Mouse (Mus musculus) cerebellum, adult (tissue): ENCODE results near the gene Tns2.
"Not testable (repeated sequence)": the region's sequence is repeated elsewhere in the genome, so short reads cannot be mapped to it uniquely, and the experiment has no call there.

ENCODE experiments used
- ATAC-seq: cut with Nextera tagmentation; 2 replicates; pipeline ENCODE4 v1.9.2; 2017; ENCODE audit warnings: mild to moderate bottlenecking, moderate library complexity, mixed read lengths; ENCODE audit not compliant: insufficient number of reproducible peaks, low FRiP score, low TSS enrichment

Tns2 gene

DNA sequence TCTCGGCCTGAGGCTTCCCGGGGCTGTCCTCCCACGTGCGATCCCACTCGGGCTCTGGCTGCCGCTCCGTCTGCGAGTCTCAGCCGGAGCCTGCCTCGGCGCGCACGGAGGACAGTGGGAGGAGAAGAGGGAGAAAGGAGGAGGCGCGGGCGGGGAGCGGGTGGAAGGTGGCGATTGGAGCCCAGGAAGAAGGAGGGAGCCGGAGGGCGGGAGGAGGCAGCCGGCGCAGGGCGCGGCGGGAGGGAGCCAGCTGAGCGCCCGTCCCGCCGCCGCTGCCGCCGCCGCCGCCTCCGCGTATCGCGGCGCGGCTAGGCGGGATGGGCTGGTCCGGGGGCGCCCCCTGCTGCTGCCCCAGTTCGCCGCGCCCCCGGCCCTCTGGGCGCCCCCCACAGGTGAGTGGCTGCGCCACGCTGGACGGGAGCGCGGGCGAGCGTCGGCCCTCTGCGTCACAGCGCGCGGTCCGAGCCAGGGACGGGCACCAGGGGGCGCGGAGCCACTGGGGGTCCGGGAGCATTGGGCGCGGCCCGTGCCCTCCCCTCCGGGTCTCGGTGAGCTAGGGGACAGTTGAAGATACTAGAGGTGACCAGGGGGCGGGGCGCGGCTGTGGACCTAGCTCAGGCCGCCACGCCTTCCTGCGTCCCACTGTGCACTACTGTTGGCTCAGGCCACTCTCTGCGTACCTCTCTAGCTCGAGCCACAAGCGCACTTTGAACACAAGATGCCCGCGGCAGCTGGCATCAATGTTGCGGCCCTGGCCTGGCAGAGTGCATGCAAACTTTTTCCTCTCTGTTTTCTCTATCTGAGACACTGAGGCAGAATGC is at the start of gene Tns2:
TSS of gene Tns2 (plus strand) at position 253 of the 821 bp plus-strand sequence.
- peak; percentile 62; the same call in 1 of the 2 replicates for ATAC-seq

DNA sequence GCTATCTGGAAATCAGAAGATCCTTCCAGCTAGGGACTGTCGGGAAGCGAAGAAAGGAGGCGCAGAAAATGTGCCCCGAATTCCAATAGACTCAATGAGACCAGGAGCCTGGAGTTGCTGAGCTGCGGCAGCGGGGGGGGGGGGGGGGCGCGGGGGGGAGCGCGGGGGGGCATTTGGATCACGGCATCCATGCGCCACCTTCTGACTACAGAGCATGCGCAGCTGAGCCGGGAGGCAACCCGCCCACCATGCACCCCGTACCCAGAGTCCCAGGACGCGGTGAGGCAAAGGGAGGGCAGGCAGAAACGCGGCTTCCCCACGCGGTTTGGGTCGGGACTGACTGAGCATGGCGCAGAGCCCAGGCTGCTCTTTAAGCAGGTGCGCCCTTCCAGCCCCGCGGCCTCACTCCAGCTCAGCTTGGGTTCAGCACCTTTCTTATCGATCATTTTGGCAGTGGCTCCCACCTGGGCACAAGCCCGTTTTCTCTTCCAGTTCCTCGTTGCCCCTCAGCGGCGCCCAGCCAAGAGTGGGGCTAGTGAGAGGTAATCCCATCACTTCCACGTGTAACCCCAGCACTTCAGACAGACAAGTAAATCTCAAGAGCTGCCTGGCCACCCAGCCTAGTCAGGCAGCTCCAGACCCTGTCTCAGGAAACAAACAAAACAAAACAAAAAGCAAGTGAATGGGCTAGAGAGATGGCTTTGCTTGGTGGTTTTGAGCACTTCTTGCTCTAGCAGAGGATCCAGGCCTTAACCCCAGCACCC is 48.1 kb upstream of the Tns2 start:
- no peak for ATAC-seq

DNA sequence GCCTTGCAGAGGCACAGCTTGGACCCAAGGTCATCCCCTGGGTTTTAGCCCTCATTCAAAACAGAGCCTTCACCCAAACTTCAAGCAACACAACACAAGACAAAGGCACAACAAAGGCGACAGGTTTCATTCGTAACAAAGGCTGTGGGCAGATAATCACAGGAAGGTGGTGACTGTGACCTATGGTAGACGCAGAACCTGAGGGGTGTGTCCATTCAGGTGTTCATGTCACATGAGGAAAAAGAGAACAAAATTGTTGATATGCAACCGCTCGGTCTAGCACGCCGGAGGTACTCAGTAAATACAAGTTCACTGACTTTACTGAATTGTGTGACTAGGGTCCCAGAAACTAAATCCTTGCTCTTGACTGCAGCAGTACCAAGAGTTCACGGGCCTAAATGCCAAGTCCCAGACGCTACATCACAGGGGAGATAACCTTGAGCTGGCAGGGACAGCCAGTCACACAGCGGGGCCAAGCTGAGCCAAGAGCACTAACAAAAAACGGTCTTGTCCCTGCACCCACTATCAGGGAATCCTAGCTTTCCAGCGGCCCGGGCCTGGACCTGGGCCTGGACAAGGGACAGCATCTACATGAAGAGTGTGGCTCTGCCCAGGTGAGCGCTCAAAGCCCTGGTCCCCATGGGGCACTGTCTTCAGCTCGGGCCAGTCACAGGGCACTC is 43.6 kb upstream of the Tns2 start:
- ATAC-seq: no peak

DNA sequence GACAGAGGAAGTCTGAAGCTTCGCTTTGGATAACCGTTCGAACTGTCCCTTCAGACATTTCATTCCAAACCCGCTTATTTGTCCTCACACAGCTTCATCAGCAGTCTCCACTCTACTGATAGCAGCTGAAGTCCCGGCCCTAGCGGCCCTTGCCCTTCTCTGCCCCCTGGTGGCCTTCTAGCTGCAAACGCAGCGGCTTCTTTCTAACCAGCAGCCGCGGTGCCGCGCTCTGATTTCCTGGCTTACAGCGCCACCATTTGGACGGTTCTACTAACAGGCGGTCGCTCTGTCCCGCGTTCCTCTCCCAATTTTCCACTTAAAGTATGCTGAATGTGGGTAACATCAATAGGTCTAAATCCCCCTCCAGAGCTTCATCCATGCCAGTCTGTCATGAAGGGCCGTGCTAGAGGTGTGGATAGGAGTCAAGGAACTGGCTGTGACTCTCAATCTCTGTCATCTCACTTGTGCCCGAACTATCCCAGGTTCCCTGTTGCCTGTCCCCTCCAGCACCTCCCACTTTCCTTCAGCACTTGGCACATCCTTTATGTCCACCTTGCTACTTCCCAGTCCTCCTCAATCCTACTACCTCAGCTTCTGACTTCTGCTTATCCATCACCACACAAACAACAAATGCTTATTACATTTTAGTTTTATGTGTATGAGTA is 34.4 kb upstream of the Tns2 start:
- ATAC-seq: peak; percentile 92

DNA sequence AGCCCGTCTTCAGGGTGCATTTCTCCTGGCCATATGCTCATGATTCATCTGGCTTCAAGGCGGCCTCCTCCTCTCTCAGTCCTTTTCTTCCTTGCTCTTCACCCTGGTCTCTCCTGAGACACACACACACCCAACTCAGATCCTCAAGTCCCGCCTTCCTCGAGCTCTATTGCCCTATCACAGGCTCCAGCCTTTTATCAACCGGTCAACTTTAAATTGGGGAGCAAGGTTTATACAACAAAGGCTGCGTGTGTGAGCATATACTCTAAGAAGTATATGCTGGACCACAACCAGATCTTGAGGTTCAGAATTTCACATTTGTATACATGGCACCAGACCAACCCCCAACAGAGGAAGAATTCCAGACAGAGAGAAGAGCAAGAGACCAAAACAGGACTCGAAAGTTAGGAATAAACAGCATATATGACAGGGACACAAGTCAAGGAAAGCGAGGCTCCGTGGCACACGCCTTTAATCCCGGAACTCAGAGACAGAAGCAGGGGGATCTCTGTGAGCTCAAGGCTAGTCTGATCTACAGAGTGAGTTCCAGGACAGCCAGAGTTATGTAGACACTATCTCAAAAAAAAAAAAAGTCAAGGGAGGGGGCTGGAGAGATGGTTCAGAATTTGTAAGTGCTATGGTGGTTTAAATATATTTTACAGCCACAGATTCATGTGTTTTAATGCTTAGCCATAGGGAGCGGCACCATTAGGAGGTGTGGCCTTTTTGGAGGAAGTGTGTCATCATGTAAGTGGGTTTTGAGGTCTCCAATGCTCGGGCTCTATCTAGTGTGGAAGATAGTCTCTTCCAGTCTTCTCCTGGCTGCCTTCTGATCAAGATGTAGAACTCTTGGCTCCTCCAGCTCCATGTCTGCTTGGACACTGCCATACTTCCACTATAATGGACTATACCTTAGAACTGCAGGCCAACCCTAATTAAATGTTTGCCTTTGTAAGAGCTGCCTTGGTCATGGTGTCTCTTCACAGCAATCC is 29.4 kb upstream of the Tns2 start:
- no peak for ATAC-seq

DNA sequence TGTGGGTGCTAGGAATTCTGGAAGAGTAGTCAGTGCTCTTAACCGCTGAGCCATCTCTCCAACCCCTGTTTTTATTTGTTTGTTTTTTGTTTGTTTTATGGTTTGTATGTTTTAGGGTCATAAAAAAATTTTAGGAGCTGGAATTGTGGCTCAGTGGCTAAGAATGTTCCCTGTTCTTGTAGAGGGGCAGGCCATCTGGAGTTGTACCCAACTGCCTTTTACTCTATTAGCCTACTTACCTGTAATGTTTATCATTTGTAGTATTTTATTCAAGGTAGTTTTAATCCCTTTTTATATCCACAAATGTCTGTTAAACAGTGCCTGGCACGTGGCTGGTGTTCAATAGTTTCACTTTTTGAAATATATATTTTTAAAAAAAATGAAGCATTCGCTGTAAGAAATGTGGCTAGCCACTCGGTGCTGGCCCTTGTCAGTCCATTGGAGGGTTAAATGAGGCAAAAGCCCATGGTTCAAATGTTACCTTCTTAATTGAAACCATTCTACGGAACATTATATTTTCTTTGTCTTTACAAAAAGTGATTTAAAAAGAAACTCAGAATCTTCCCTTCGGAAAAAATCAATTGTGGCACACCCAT is 27.2 kb upstream of the Tns2 start:
- ATAC-seq: no peak

DNA sequence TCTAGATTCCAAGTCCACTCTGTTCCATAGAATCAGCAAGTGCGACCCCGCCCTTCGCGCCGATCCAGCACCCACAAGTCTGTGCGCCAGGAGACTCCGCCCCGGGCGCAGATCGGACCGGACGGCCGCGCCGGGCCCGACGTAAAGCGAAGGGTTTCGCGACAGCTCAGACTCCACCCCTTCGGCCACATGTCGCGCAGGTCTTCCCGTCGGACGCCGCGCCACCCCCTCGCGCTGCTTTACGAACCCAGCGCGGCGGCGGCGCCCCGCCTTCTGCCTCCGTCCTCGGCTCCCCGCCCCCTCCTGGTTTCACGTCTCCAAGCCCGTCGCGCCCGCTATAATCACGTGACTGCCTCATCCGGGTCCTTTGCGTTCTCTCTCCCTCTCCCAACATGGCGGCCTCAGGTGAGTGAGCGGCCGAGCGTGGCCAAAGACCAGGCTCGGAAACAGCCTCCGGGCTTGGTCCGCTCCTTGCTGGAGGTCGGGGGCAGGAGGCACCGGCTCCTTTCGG is 26.6 kb upstream of the Tns2 start, which contains the start of gene Eif4b:
TSS of gene Eif4b (plus strand) at position 215 of the 511 bp plus-strand sequence.
- ATAC-seq: peak; percentile 89

DNA sequence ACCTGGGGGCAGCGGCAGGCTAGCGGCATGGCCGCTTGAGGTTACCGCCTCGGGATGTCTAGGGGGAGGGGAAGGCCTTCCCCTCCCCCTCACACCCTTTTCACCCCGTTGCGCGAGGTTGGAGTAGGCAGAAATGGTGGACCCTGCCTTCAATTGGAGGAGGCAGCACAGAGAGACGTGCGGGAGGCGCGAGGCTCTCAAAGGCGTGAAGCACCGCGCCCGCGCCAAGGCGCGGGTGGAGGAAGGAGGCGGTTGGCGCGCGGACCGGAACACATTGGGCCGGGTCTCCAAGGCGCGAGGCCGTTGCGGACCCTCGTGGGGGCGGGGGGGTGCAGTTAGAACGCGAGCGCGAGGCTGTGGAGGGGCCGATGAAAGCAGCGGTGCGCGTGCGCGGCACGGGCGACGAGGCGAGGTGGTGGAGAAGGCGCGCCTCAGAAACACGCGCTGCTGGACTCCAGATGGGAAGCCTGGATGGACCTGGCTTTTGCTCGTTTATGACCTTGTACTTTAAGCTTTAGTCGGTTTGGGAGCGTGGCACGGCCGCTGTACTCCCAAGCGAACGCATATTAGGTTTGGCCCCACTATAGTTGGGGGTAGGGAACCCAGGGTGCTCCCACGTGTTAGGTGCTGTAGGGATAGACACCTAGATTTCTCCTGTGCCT is 26.0 kb upstream of the Tns2 start:
- peak; percentile 46 for ATAC-seq

DNA sequence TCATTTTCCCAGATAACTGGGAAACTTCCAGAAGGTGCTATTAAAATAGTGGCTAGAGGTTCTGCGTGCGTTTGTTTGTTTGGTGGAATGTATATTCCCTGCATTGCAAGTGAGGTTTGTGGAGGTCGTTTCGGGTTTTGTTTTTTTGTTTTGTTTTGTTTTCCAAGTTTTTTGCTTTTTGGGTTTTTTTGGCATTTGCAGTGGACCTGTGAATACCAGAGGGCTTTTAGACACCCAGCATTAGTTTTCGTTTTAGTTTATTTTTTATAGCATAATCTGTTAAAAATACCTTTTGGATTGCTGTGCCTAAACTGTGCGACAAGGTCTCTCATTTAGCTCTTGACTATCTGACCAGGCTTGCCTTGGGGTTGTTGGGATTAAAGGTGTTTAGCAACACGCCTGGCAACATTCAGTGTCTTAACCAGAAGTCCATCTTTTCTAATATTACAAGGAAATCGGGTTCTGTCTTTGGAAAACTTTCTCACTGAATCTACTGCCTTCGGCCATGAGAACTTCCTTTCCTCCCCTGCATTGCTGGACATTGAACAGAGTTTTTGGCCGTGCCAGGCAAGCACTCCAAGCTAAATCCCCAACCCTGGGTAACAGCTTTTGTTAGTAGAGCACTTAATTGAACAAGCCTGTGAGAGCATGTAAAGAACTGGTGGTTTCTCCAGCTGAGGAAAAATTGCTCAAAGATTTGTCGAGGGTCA is 25.2 kb upstream of the Tns2 start:
- no peak for ATAC-seq

DNA sequence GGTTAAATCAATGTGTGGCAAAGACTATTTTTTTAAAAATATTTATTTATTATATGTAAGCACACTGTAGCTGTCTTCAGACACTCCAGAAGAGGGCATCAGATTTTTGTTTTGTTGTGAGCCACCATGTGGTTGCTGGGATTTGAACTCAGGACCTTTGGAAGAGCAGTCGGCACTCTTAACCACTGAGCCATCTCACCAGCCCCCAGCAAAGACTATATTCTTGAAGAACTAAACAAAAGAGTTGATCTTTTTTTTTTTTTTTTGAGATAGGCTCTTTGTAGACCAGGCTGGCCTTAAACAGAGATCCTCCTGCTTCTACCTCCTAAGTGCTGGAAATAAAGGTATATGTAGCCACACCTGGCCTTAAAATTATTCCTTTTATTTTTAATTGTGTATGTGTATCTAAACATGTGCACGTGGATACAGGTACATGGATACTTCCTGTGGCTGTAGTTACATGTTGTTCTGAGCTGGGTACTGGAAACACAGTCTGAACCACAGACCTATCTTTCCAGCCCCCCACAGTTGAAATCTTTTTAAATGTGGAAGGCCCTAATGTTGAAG is 23.0 kb upstream of the Tns2 start:
- ATAC-seq: no peak

DNA sequence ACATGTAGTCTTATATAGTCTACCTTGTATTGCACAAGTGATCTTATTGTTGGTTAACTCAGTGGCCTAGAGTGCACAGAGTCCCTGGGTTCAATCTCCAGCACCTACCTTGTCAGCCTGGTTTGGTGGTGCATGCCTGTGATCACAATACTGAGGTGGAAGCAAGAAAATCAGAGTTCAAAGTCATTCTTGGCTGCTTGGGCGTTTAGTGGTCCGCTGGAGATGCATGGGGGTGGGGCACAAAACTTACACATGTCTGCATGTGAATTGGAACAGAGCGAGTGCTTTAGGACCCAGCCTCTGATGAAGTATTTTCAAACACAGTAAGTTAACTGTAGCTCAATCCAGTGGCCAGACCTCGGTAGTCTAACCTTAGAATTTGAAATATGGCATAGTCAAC is 21.0 kb upstream of the Tns2 start:
- no peak for ATAC-seq

DNA sequence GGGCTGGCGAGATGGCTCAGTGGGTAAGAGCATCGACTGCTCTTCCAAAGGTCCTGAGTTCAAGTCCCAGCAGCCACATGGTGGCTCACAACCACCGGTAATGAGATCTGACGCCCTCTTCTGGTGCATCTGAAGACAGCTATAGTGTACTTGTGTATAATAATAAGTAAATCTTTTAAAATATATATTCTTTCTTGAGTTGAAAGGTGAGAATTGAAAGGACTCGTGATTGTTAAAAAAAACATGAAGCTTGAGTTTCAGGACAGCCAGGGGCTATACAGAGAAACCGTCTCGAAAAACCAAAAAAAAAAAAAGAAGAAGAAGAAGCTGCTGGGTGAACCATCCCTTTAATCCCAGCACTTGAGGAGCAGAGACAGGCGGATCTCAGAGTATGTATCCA is 20.3 kb upstream of the Tns2 start:
- not testable (repeated sequence) for ATAC-seq

DNA sequence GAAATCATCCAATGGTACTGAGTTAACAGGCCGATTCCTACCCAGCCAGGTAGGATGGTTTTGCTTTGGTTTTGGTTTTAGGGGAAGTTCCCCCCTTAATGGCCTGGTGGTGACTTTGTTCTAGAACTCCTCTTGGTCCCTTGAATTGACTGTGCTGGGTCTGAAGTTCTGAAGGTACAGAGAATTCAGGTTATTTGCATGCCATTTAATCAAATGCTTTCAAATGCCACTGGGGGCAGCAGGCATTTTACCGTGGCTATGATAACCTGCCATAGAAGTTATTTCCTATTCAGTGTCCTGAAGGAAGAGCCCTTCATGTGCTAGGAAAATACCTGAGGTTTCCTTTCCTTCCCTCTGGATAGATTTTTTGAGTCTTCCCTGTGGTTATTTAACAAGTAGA is 19.8 kb upstream of the Tns2 start:
- ATAC-seq: no peak

DNA sequence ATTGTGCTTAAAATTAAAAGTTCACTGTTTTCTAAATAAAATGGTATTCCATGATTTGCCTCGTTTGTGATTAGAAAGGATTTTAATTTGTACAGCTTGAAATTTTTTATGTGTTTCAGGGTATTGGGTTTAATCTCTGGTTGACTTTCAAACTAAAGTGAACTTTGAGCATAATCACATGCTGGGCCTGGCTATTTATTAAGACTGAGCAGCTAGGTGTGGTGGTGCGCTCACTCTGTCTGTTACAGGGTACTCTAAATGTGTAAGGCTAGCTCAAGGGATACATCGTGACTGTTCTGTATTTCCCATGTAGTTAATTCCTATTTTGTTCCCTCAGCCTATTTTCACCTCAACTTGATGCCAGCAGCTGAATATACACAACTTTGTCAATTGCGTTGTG is 18.1 kb upstream of the Tns2 start:
- ATAC-seq: no peak

DNA sequence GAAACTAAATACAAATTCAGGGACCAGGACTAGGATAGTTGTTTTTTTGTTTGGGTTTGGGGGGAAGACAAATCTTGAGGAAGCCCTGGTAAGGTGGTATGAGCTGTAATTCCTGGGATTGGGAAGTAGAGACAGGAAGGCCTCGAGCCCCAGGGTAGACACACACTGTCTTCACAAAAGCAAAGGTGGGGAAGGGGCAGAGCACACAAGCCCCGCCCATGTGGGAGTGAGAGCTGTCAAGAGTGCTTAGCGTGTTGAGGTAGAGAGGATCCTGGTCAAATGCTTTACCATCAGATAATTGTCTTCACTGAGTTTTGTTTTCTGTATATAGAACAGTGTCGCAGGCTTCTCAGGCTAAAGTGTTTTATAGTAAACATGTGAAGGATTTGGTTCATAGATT is 17.2 kb upstream of the Tns2 start:
- no peak for ATAC-seq

DNA sequence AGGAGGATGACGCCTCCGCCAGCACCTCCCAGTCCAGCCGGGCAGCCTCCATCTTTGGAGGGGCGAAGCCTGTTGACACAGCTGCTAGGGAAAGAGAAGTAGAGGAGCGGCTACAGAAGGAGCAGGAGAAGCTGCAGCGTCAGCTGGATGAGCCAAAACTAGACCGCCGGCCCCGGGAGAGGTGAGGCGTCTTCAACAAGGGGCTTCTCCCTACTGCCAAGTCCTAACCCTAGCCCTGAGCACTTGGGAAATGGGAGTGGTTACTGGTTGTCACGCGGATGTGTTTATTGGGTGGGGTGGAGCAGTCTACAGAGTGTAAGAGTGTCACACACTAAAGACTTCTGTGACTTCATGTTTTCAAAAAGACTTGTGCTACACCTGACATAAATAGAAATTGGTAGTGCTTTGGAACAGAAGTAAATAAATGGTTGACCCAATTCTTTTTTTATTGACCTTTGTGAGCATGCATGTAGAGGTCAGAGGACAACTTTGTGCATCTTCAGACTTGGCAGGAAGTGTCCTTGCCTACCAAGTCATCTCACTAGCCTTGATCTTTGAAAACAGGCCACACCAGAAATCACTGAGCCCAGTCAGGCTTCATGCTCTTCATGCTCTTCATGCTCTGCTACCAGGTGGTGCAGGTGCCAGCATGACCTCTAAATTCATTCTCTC is 10.2 kb upstream of the Tns2 start:
- ATAC-seq: no peak
